Mouse (Mus musculus) kidney, adult 2 months (tissue): ENCODE data around the gene Krt77.

Source experiments
- CTCF ChIP-seq: fragments of 200-500 bp; conservative IDR thresholded peaks from 2 replicates; pipeline ENCODE4 v1.5.1; 2011; ENCODE audit warnings: low read depth, mild to moderate bottlenecking, control low read depth, low read length, moderate library complexity, mixed read lengths; ENCODE audit not compliant: insufficient read depth, insufficient read length
- POLR2A ChIP-seq: fragments of 200-500 bp; IDR thresholded peaks from one replicate; pipeline ENCODE4 v1.6.1; 2011; ENCODE audit warnings: low read depth, low read length, control low read depth

DNA sequence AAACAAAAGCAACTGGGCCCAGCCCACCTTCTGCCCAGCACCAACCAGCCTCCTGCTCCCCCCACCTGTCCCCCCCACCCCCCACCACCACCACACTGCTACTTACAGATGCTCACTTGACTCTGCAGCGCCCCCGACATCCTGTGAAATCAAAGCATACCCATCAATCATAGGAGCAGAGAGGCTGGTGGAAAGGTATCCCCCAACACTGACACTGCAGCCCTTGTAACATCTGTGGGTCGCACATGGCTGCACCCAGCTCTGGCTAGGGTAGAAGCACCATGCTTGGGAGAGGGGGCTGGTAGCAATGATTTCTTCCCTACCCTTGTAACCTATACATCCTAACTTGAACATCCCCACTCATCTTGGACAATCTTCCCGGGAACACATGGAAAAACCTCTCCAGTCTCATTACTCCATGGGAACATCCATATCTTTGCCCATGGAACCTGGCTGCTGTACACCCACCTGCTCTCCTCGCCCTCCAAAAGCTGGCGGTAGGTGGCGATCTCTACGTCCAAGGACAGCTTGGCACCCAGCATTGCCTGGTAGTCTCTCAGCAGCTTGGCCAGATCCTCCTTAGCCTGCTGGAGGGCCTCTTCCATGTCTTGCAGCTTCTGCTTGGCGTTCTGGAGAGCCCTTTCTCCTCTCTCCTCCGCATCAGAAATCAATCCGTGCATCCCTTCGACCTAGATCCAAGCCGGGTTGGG lies 8.9 kb downstream of the Krt77 start:
- no peak for TF ChIP-seq POLR2A
- TF ChIP-seq CTCF: no peak; the same call in 1 of the 2 replicates
